Mouse (Mus musculus) olfactory bulb, adult 2 months (tissue): ENCODE measurements at regions not wholly inside any gene's neighbourhood (a gene's known extent, or its start where the extent isn't known, plus 50 kb on each side); places are given as distances from the start of the nearest gene placed in this dataset.

Source experiments
- CTCF ChIP-seq: fragments of 200-500 bp; IDR thresholded peaks from 2 replicates; pipeline ENCODE4 v1.5.1; 2012; ENCODE audit warnings: low read depth, mild to moderate bottlenecking, low read length, moderate library complexity; ENCODE audit not compliant: insufficient read depth
- POLR2A ChIP-seq: fragments of 200-500 bp; IDR thresholded peaks from 2 replicates; pipeline ENCODE4 v1.6.1; 2012; ENCODE audit warnings: mild to moderate bottlenecking, low read depth, low read length, moderate library complexity; ENCODE audit not compliant: insufficient read depth

DNA sequence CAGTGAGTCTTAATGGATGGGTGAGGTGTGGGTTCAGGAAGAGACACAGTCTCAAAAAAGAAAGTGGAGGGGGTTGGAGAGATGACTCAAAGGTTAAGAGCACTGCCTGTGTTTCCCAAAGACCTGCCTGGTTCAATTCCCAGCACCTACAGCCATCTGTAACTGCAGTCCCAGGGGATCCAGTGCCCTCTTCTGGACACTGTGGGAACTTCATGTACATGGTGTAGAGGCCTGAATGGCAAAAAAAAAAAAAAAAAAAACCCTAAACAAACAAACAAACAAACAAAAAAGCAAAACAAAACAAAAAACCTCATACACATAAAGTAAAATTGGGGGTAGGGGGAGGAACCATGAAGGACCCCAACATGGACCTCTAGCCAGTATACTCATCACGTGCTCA lies 68.2 kb upstream of the Dhx40 start:
- no peak for TF ChIP-seq CTCF
- TF ChIP-seq POLR2A = no peak
